Mouse (Mus musculus): Measurements from ENCODE around the gene Ola1.

DNA sequence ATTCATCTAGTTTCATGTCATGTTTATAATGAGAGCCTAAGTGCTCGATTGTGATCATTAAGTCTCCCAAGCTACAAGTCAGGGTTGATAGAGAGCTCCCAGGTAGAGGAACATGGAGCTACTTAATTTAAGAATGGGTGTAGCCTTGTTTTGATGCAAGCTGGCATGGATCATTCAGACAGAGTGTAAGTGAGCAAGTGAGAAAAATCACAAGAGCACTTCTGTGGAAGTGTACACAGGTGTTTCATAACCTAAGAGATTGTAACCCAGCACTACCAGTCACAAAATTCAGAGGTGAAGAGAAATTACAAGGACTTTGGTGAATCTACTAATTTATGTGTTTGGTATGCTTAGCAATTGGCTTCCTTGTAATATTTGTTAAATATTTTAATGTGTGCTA lies 54.1 kb downstream of the Ola1 start:
- TF ChIP-seq CTCF (IDR thresholded peaks at IDR 0.05; ENCODE audit: insufficient read depth, low read length) (no peak), POLR2A (IDR thresholded peaks at IDR 0.05; ENCODE audit: borderline replicate concordance, extremely low read depth, low read depth, low read length) (no peak)
